35 mouse cellular contexts compared by ENCODE assay signal in the genomic region with DNA sequence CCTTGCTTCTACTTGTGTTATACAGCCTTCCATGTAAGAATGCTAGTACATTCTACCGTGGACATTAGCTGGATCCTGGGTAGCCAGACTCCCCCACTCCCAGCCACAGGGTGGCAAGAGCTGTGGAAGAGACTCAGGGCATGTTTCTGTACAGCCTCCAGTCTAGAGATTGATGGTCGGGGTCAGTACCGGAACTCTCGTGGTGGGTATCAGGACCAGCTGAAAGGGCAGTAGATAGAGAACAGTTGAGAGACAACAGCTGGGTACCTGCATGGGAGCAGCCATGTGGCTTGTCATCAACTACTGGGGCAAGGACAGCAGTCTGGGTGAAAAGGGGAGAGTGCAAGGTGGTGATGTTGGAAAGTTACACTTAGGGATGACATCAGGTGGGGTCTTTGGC. TPM values are rescaled to one million over a fixed set of nuclear protein-coding genes. Genes with fewer than 3 reads are reported as not detected.
A peak's percentile ranks its signal among the peaks of the same experiment; 100 is the strongest.
DNase-seq lines count a peak whose midpoint lies in the region; ATAC-seq lines count a peak whose summit lies in the region.
"Had no signal": no experiment of that assay in that cellular context is flagged by ENCODE, and none has a peak within 500 bp of the region (broad histone marks: within the 10 kb centered on the region; RNA-seq: fewer than 3 reads in every experiment).

No protein-coding gene starts in this region.

- H3K36me3 ChIP-seq in midbrain, embryonic 10.5 days, result no peaks in the 10 kb centered on the region
- H3K36me3 ChIP-seq in midbrain, embryonic 16.5 days (ENCODE audit: control insufficient read depth, insufficient read depth, low read length), result no peaks in the 10 kb centered on the region
- no peaks in the 10 kb centered on the region for H3K36me3 ChIP-seq in limb, embryonic 11.5 days (ENCODE audit: control insufficient read depth, insufficient read depth, low read length)
- H3K36me3 ChIP-seq: heart, embryonic 12.5 days; hindbrain, embryonic 15.5 days; liver, embryonic 15.5 days; lung, embryonic 15.5 days; midbrain, embryonic 12.5 days had no signal

- H3K4me1 ChIP-seq in midbrain, embryonic 10.5 days, result peaks cover 16% of the 10 kb centered on the region
- no peaks in the 10 kb centered on the region for H3K4me1 ChIP-seq in midbrain, embryonic 16.5 days (ENCODE audit: control insufficient read depth, insufficient read depth, low read length)
- peaks cover 25% of the 10 kb centered on the region; the same call in 1 of the 2 replicates for H3K4me1 ChIP-seq in limb, embryonic 11.5 days (ENCODE audit: control insufficient read depth, insufficient read depth, low read length)
- H3K4me1 ChIP-seq: forebrain, embryonic 13.5 days; heart, embryonic 12.5 days; hindbrain, embryonic 15.5 days; liver, embryonic 15.5 days; lung, embryonic 15.5 days; midbrain, embryonic 12.5 days had no signal

- no peak for ATAC-seq in midbrain, embryonic 16.5 days
- ATAC-seq in limb, embryonic 11.5 days (ENCODE audit: insufficient number of reproducible peaks, low FRiP score, low TSS enrichment, low read depth), result no peak
- ATAC-seq: CD4-positive, CD25-positive, alpha-beta regulatory T cell, adult 4 months; forebrain, embryonic 13.5 days; intestine, embryonic 16.5 days had no signal

- peak; percentile 77 for DNase-seq in heart, adult 11 months
- no peak for DNase-seq in heart, postnatal 14 days
- DNase-seq in midbrain, embryonic 10.5 days (ENCODE audit: low spot score), result no peak
- DNase-seq in limb, embryonic 11.5 days (ENCODE audit: low spot score), result no peak
- DNase-seq in cerebellum, adult 9-10 months, result no peak
- DNase-seq in cerebellum, adult 11 months, result no peak
- DNase-seq: adrenal gland, postnatal 25 days; cerebellum, adult 18-20 months; cerebellum, postnatal 14 days; gastrocnemius, postnatal 14 days; kidney, adult 9 months; kidney, postnatal 14 days; thymus, adult 2 months; thymus, postnatal 36 days had no signal

- no peak overlapping the region for H3K4me2 ChIP-seq in midbrain, embryonic 16.5 days (ENCODE audit: low read length)
- no peak overlapping the region for H3K4me2 ChIP-seq in limb, embryonic 11.5 days (ENCODE audit: low read depth, severe bottlenecking)
- H3K4me2 ChIP-seq: forebrain, embryonic 13.5 days; heart, embryonic 12.5 days; hindbrain, embryonic 15.5 days; liver, embryonic 15.5 days; lung, embryonic 15.5 days; midbrain, embryonic 12.5 days had no signal

- no peak overlapping the region for H3K9ac ChIP-seq in midbrain, embryonic 16.5 days (ENCODE audit: low read depth, low read length)
- no peak overlapping the region for H3K9ac ChIP-seq in limb, embryonic 11.5 days (ENCODE audit: low read length)
- H3K9ac ChIP-seq: forebrain, embryonic 13.5 days; heart, embryonic 12.5 days; hindbrain, embryonic 15.5 days; liver, embryonic 15.5 days; lung, embryonic 15.5 days; midbrain, embryonic 12.5 days had no signal

- intact Hi-C loops in heart, postnatal 14 days (cut with DNase I), result no loop called here

- no peaks in the 10 kb centered on the region for H3K9me3 ChIP-seq in midbrain, embryonic 10.5 days (replicated peaks)
- no peaks in the 10 kb centered on the region for H3K9me3 ChIP-seq in midbrain, embryonic 16.5 days (replicated peaks; ENCODE audit: control insufficient read depth, low read length, poor library complexity, severe bottlenecking)
- H3K9me3 ChIP-seq in limb, embryonic 11.5 days (ENCODE audit: control insufficient read depth, low read length), result no peaks in the 10 kb centered on the region
- H3K9me3 ChIP-seq: forebrain, embryonic 13.5 days; heart, embryonic 12.5 days; hindbrain, embryonic 15.5 days; liver, embryonic 15.5 days; lung, embryonic 15.5 days; midbrain, embryonic 12.5 days had no signal

- WGBS in midbrain, embryonic 10.5 days, result 96% methylated on average over 4 of the region's 4 CpGs
- 94% methylated on average over 4 of the region's 4 CpGs for WGBS in midbrain, embryonic 16.5 days
- WGBS in limb, embryonic 11.5 days, result 86% methylated on average over 4 of the region's 4 CpGs

- H3K27ac ChIP-seq in midbrain, embryonic 10.5 days (replicated peaks), result peak overlapping the region; percentile 3
- no peak overlapping the region for H3K27ac ChIP-seq in midbrain, embryonic 16.5 days (ENCODE audit: low read length)
- peak overlapping the region; percentile 72 for H3K27ac ChIP-seq in limb, embryonic 11.5 days (replicated peaks; ENCODE audit: low read depth, low read length)
- H3K27ac ChIP-seq: forebrain, embryonic 13.5 days; hindbrain, embryonic 15.5 days; layer of hippocampus, adult 2 months; left cerebral cortex, adult 2 months; liver, embryonic 15.5 days; lung, embryonic 15.5 days; midbrain, embryonic 12.5 days had no signal

- H3K4me3 ChIP-seq in midbrain, embryonic 10.5 days, result no peak overlapping the region
- H3K4me3 ChIP-seq in midbrain, embryonic 16.5 days (ENCODE audit: low read depth, low read length), result no peak overlapping the region
- H3K4me3 ChIP-seq in limb, embryonic 11.5 days (ENCODE audit: low read depth, low read length), result no peak overlapping the region
- H3K4me3 ChIP-seq: forebrain, embryonic 13.5 days; heart, embryonic 12.5 days; hindbrain, embryonic 15.5 days; layer of hippocampus, adult 2 months; left cerebral cortex, adult 2 months; liver, embryonic 15.5 days; lung, embryonic 15.5 days; midbrain, embryonic 12.5 days had no signal

- H3K27me3 ChIP-seq in midbrain, embryonic 10.5 days (ENCODE audit: low read depth, poor library complexity, severe bottlenecking), result no peaks in the 10 kb centered on the region
- H3K27me3 ChIP-seq in midbrain, embryonic 16.5 days (ENCODE audit: control insufficient read depth, insufficient read depth, low read depth, low read length), result no peaks in the 10 kb centered on the region
- no peaks in the 10 kb centered on the region for H3K27me3 ChIP-seq in limb, embryonic 11.5 days (ENCODE audit: control insufficient read depth, insufficient read depth, low read length)
- H3K27me3 ChIP-seq: forebrain, embryonic 13.5 days; heart, embryonic 12.5 days; hindbrain, embryonic 15.5 days; liver, embryonic 15.5 days; lung, embryonic 15.5 days; midbrain, embryonic 12.5 days had no signal

RNA-seq across cellular contexts. Expression of a gene that starts 5.7 kb away (rescaled TPM):
- total RNA-seq in heart, postnatal 14 days (2021), result not detected
- 0.30 and 0.74 TPM in 2 replicates for polyA plus RNA-seq in midbrain, embryonic 10.5 days (2016; fragmentation: Nextera tagmentation; extraction: Ambion mirVana)
- polyA plus RNA-seq in midbrain, embryonic 16.5 days (2015; fragmentation: Nextera tagmentation; extraction: Ambion mirVana), result not detected in 2 replicates
- 0.33 and 0.55 TPM in 2 replicates for polyA plus RNA-seq in limb, embryonic 11.5 days (2014; fragmentation: Nextera tagmentation; extraction: Ambion mirVana)
- total RNA-seq: adrenal gland, adult 18-20 months; adrenal gland, postnatal 25 days; granulocyte monocyte progenitor cell, adult 5-6 weeks; hematopoietic stem cell, adult 5-6 weeks; layer of hippocampus, adult 2 months; layer of hippocampus, postnatal 14 days; left cerebral cortex, adult 2 months; left cerebral cortex, postnatal 25 days; liver, adult 2 months; megakaryocyte progenitor cell, adult 5-6 weeks; monocyte, adult 5-6 weeks had no signal
- polyA plus RNA-seq: CD4-positive, CD25-positive, alpha-beta regulatory T cell, adult 4 months; hindbrain, embryonic 15.5 days; intestine, embryonic 16.5 days; liver, adult 2 months; lung, embryonic 15.5 days; neural tube, embryonic 14.5 days; thymus, adult 2 months had no signal

RNA-seq across cellular contexts. Expression of a gene that starts 33.9 kb away (rescaled TPM):
- 1 to 10 TPM; 1.0 to 2.4 TPM for total RNA-seq in heart, postnatal 14 days (2021)
- polyA plus RNA-seq in midbrain, embryonic 10.5 days (2016; fragmentation: Nextera tagmentation; extraction: Ambion mirVana), result 0.19 TPM in 1 of 2 replicates, not detected in the other
- 0.90 and 0.91 TPM in 2 replicates for polyA plus RNA-seq in midbrain, embryonic 16.5 days (2015; fragmentation: Nextera tagmentation; extraction: Ambion mirVana)
- polyA plus RNA-seq in limb, embryonic 11.5 days (2014; fragmentation: Nextera tagmentation; extraction: Ambion mirVana), result 0.27 TPM in 1 of 2 replicates, not detected in the other
- total RNA-seq: adrenal gland, adult 18-20 months; adrenal gland, postnatal 25 days; gastrocnemius, postnatal 14 days; granulocyte monocyte progenitor cell, adult 5-6 weeks; hematopoietic stem cell, adult 5-6 weeks; layer of hippocampus, adult 2 months; layer of hippocampus, postnatal 14 days; left cerebral cortex, adult 2 months; left cerebral cortex, postnatal 25 days; megakaryocyte progenitor cell, adult 5-6 weeks; monocyte, adult 5-6 weeks had no signal
- polyA plus RNA-seq: CD4-positive, CD25-positive, alpha-beta regulatory T cell, adult 4 months; cortical plate, adult 2 months; thymus, adult 2 months had no signal

RNA-seq across cellular contexts. Expression of a gene that starts 36.9 kb away (rescaled TPM):
- total RNA-seq in heart, postnatal 14 days (2021), result not detected
- 1.3 and 2.3 TPM in 2 replicates for polyA plus RNA-seq in midbrain, embryonic 10.5 days (2016; fragmentation: Nextera tagmentation; extraction: Ambion mirVana)
- polyA plus RNA-seq in midbrain, embryonic 16.5 days (2015; fragmentation: Nextera tagmentation; extraction: Ambion mirVana), result 1.0 and 1.4 TPM in 2 replicates
- 1.6 and 1.7 TPM in 2 replicates for polyA plus RNA-seq in limb, embryonic 11.5 days (2014; fragmentation: Nextera tagmentation; extraction: Ambion mirVana)
- total RNA-seq: granulocyte monocyte progenitor cell, adult 5-6 weeks; hematopoietic stem cell, adult 5-6 weeks; layer of hippocampus, adult 2 months; layer of hippocampus, postnatal 14 days; liver, adult 2 months; megakaryocyte progenitor cell, adult 5-6 weeks; monocyte, adult 5-6 weeks had no signal
- polyA plus RNA-seq: CD4-positive, CD25-positive, alpha-beta regulatory T cell, adult 4 months; liver, adult 2 months had no signal
